Mouse (Mus musculus) right cerebral cortex, postnatal 4 days (tissue): Measurements from ENCODE around the gene Ppm1g.

Experiments
- DNase-seq: peaks from one replicate; pipeline ENCODE4 v3.0.0-alpha.2; 2022

Ppm1g gene

GRCm38 (mm10) chr5:31220448-31221303 is at the start of gene Ppm1g:
TSS of gene Ppm1g (minus strand) at chr5:31220687.
- peak; percentile 97 for DNase-seq

GRCm38 (mm10) chr5:31267686-31268085 is 47.2 kb upstream of the Ppm1g start:
- DNase-seq, result no peak

- no peak for DNase-seq
Measured at GRCm38 (mm10) chr5:31266101-31266500, 45.6 kb upstream of the Ppm1g start.

- DNase-seq, result no peak
Measured at GRCm38 (mm10) chr5:31257616-31258015, 37.1 kb upstream of the Ppm1g start.

GRCm38 (mm10) chr5:31255971-31256370 is 35.5 kb upstream of the Ppm1g start:
- DNase-seq, result no peak

GRCm38 (mm10) chr5:31255381-31255780 is 34.9 kb upstream of the Ppm1g start:
- DNase-seq, result no peak

GRCm38 (mm10) chr5:31254901-31255300 is 34.4 kb upstream of the Ppm1g start:
- DNase-seq, result no peak

- no peak for DNase-seq
Measured at GRCm38 (mm10) chr5:31254452-31254851, 34.0 kb upstream of the Ppm1g start.

GRCm38 (mm10) chr5:31253806-31254205 is 33.3 kb upstream of the Ppm1g start:
- no peak for DNase-seq

GRCm38 (mm10) chr5:31252795-31253545 is 32.5 kb upstream of the Ppm1g start:
- DNase-seq, result no peak

GRCm38 (mm10) chr5:31252151-31252550 is 31.7 kb upstream of the Ppm1g start:
- no peak for DNase-seq

- peak; percentile 19 for DNase-seq
Measured at GRCm38 (mm10) chr5:31251541-31252101, 31.1 kb upstream of the Ppm1g start, which contains the start of gene Krtcap3. TSS of gene Krtcap3 (plus strand) at chr5:31251691.

GRCm38 (mm10) chr5:31250716-31251115 is 30.2 kb upstream of the Ppm1g start:
- no peak for DNase-seq

- no peak for DNase-seq
Measured at GRCm38 (mm10) chr5:31242191-31242590, 21.7 kb upstream of the Ppm1g start.

GRCm38 (mm10) chr5:31241522-31242034 is 21.1 kb upstream of the Ppm1g start:
- no peak for DNase-seq

GRCm38 (mm10) chr5:31240637-31241521 is 20.4 kb upstream of the Ppm1g start, which contains the start of the genes Nrbp1 and Gm9970:
TSS of gene Nrbp1 (plus strand) at chr5:31240864.
TSS of gene Gm9970 (minus strand) at chr5:31241232.
- peak; percentile 92 for DNase-seq

- DNase-seq, result no peak
Measured at GRCm38 (mm10) chr5:31226641-31227040, 6.2 kb upstream of the Ppm1g start.

- no peak for DNase-seq
Measured at GRCm38 (mm10) chr5:31222696-31223095, 2.2 kb upstream of the Ppm1g start.

- DNase-seq, result peak; percentile 40
Measured at GRCm38 (mm10) chr5:31221304-31221945, 938 bp upstream of the Ppm1g start.

GRCm38 (mm10) chr5:31219911-31220447 is 508 bp downstream of the Ppm1g start:
- peak; percentile 63 for DNase-seq

GRCm38 (mm10) chr5:31219474-31219873 is 1.0 kb downstream of the Ppm1g start:
- DNase-seq, result no peak
